Mouse (Mus musculus): ENCODE measurements at regions not wholly inside any gene's neighbourhood (a gene's known extent, or its start where the extent isn't known, plus 50 kb on each side); places are given as distances from the start of the nearest gene placed in this dataset.

DNA sequence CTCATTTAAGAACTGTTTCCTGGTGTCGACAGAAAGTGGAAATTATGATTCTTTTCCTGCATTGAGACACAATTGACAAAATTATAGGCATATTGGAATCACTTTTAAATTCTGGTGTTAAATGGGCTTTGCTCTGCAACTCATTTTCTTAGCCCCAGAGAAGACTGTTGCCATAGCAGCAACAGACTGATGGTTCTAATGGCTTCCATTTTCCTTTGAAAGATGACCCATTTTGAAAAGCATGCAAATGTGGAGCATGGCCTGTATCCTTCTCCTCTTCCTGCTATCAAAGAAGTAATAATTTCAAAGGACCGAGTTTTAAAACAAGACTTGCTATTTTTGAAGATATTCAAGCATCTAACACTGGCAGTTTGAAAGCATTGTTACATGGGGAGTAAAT, 494.9 kb upstream of the Intu start:
- DNase-seq (ENCODE audit: extremely low spot score, low spot score), result no peak

DNA sequence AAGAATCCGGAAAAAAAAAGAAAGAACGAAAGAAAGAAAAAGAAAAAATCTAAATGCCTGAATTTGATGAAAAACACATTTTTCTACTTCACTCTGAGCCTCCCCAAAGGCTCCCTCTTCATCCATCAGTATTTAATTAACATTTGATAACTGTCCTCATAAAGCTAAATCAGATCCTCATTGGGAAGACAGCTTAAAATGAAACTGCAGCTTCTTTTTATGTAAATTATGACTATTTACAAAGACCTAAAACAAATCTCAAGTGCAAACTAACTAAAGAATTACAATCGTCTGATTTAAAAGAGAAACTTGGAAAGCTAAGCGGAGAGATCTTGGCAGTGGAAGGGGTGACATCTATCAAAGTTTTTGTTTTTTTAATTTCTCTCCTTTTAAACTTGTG, 481.4 kb upstream of the Intu start:
- no peak for DNase-seq (ENCODE audit: extremely low spot score, low spot score)

DNA sequence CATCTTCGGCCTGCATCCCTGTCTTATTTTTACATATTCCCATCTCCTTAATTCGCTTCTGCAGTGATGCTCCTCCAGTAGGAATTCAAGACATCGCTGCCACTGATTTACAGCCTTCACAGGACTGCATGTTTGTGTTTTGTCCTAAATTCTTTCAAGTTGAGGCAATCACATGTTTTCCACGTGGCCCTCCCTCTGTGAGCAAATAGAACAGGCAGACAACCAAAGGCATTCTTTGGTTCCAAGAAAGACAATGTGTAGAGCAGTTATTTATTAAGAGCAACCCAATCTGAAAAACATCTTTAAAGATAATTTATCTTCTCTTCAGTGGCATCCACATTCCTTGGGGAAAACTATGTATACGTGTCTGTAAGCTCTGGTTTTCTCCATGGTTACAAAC, 472.8 kb upstream of the Intu start:
- DNase-seq (ENCODE audit: extremely low spot score, low spot score), result no peak

DNA sequence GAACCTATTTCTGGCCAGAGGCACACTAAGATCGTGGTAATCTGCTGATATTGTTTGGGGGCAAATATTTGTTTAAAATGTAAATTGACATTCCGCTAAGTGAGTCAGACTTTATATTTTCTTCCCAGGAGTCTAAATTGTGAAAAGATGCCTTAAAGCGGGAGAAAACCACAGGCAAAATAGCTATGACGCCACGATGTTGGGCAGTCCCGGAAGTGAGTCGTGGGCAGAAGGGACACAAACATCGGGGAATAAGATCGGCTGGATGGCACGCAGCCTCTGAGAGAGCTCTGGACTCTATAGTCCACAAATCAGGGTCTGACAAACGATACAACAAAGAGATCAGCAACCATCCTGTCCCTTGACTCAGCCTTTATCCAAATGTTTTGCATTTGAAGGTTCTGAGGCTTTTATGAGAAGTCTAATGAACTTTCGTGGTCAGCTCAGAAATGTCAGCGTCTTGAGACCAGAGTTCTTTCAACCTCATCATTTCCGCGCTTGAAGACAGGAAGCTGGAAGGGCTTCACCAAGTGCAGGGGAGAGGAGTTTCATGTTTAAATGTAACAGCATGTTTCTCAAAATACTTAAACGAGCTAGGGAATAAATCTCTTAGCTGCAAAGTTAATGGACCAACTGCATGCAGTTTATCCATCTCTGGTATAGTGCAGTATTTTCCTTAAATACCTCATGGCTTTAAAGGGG, 472.2 kb upstream of the Intu start:
- no peak for DNase-seq (ENCODE audit: extremely low spot score, low spot score)

DNA sequence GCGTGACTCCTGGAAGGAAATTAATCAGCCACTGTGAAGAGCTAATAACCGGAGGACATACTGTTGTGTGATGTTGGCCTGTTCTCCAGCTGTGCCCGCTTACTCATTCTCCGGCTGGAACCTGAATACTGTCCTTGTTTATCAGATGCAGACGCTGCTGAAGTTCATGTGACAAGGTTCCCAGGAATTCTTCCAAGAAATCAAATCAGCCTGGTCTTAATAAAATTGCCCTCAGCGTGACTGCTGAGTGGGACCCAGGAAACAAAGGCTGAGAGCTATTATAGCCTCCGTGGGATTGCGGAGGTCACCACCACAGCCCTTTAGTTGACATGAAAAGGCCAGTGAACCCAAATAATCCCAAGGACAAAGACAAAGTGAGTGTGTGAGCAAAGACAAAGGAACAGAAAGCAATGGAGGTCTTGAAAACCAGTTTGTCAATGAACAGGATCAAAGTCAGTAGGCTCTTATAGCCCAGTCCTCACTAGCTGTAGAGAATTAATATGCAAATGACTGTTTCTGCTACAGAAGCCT, 460.9 kb upstream of the Intu start:
- DNase-seq (ENCODE audit: extremely low spot score, low spot score), result no peak

DNA sequence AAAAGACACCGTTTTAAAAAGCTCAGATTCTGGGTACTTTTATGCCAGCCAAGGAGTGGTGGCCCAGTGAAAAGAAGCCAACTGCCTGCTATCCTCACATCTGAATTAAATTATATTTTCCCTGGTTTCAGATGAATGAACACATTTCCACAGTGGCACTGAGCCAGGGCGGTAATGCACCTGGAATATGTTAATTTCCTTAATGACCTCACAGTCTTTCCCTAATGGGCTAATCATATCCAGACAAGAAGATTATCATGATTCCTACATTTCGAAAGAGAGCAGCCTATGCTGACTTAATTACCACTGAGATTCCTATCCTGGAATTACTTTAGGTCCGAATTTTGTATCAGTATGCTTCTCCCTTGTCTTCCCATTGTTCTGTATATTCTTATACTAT, 454.3 kb upstream of the Intu start:
- DNase-seq (ENCODE audit: extremely low spot score, low spot score), result no peak

DNA sequence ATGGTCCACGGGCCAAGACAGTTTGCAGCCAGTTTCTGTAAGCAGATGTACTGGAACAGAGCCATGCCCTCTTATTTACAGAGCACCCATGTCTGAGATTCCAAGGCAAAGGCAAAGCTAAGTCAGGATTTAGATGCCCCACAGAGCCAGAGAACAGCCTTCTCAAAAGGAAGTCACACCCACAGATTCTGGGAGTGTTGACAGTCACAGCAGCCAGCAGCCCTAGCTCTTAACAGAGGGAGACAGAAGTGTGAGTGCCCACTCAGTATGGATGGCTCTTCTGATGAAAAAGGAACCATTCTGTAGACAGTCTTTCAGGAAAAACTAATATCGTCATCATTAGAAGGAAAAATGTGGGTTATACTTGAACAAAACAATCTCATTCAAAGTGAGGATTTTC, 446.0 kb upstream of the Intu start:
- no peak for DNase-seq (ENCODE audit: extremely low spot score, low spot score)

DNA sequence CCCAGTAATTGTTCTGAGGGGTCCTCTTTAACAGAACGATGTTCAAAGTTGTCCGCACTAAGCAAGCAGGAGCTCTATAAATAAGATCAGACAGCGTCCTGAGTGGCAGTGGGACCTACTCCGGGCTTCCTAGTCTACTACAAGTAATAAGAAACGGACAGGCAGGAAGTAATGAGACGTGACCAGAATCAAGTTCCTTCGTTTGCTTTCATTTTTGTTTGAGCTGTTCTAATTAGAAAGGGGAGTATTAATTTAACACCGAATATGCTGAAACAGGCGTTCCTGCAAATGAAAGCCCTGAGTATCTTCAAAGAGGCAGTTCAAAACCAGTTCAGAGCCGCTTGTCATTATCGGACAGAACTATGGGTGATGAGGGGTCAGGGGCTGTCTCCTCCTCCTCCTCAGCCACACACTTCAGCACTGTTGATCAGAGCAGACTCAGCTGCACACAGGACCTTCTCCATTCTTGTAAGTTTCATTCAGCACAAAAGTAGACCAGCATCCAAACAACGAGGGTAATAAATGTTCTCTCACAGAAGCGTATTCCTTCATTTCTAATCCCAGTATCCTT, 439.2 kb upstream of the Intu start:
- DNase-seq (ENCODE audit: extremely low spot score, low spot score), result no peak

DNA sequence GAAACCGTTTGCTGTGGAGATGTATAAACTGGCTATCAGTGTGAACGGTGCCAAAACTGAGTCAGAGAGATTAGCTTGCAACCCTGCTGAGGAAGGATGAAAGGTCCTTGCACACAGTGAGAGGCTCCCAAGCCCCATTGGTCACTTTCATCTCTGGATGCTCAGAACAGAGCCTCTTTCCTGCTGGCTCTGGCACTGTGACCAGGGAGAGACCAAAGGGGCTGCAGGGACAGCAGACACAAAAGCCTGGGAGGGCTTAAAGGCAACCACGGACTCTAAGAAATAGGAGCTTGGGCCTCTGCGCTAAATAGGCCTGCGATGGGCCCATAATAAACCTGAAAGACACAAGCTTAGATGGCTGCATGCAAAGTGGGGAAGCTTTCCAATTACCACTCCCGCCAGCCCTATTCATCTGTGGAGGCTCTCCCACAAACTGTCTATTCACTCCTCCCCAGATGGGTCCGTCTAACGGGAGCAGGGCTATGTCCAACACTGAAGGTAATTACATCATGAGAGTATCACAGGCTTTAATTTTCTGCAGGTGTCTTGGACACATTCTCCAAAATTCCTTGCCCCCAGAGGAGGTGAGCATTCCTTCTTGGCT, 438.2 kb upstream of the Intu start:
- DNase-seq (ENCODE audit: extremely low spot score, low spot score), result no peak

DNA sequence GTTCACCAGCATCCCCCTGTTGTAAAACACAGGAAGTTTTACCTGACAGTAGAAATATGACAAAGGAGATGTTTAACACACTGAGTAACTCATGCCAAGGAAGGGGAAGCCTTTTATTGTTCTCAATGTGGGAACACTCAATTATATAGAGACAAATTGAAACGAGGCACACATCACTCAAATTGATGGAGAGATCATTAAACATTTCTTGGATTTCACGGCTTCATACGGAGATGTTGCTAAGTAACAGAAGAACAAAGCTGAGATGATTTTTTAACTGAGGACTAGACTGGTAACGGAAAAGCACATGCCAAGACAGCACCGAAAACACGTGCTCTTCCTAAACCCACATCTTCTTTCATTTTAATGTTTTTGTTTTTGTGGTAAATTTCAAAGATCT, 437.0 kb upstream of the Intu start:
- no peak for DNase-seq (ENCODE audit: extremely low spot score, low spot score)

DNA sequence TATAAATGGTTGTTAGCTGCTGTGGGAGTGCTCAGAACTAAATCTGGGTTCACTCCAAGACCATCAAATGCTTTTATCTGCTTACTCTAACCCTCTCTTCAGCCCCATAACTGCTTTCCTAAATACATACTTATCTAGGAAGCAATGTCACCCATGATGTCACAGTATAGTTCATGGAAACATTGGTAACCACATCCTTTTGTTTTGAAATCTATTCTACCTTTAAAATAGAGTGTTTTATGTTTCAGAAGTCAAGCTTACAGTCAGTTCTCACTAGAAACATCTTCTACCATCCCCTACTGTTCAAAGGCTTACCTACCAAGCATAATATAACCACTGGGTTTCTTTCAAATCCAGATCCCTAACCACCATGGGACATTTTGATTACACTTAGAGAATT, 436.4 kb upstream of the Intu start:
- no peak for DNase-seq (ENCODE audit: extremely low spot score, low spot score)

DNA sequence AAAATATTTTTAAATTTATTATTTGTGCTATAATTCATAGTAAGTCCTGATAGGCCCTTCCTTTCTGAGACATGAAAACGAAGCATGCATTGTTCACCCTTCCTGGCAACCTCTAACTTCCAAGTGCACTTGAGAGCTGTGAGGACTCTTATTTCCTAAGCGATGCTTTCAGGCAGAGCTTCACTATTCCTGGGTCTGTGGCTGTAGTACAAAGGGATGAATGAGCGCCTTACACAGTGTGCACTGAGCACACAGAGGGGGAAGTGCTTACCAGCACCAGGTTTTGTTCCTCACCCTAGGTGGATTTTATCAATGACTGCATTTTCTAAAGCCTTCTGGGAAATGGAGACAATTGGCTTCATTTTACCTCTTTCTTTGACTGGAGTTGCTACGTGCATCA, 428.4 kb upstream of the Intu start:
- DNase-seq (ENCODE audit: extremely low spot score, low spot score), result no peak

DNA sequence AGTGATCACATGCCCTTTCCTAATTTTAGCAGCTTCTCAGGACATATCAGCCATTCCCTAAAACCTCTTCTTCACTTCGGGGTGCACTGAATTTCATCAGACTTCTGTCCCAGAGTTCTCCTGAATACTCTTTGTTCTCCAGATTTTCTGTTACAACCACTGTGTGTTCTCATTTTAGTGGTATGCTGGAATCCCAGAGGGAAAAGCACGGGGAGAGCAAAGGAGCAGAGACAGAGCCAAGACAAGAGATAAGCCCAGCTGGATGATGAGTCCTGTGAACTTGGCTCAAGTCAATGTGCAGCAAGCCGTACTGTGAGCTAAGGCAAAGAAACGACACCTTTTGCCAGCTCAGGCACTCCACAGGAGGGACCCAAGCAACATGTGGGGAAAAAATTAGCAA, 416.3 kb upstream of the Intu start:
- no peak for DNase-seq (ENCODE audit: extremely low spot score, low spot score)

DNA sequence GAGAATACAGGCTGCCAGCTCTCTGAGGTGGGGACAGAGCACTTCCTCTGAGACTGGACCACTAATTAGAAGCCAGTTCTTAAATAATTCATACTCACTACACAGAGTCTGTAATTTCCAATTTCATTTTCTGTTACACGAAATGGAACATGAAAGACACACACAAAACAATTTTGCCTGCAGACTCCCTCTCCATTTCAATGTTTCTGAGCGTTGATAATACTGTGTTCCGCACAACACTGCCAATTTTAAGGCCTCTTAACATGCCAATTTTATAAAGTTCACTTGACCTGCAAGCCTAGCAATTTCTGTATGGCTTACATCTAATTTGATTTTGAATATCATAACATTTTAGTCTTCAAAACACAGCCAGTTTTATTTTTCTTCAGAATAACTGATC, 412.5 kb upstream of the Intu start:
- DNase-seq (ENCODE audit: extremely low spot score, low spot score), result no peak

DNA sequence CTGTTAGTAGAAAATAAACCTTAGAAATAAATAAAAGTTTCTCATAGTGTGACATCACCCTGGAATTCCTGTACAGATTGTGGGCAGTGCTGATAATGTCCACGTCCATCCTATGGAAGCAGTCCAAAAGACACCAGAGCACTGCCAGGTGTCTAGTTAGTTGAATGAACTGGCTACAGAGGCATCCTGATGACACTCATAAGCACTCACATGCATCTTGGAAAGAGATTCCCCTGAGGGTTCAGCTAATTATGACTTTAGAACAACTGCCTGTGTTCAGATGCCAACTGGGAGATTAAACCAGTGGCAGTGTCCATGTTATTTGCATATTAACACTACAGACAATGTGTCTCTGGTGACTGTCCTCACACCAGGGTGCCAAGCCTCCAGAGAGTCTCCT, 411.6 kb upstream of the Intu start:
- DNase-seq (ENCODE audit: extremely low spot score, low spot score), result no peak

DNA sequence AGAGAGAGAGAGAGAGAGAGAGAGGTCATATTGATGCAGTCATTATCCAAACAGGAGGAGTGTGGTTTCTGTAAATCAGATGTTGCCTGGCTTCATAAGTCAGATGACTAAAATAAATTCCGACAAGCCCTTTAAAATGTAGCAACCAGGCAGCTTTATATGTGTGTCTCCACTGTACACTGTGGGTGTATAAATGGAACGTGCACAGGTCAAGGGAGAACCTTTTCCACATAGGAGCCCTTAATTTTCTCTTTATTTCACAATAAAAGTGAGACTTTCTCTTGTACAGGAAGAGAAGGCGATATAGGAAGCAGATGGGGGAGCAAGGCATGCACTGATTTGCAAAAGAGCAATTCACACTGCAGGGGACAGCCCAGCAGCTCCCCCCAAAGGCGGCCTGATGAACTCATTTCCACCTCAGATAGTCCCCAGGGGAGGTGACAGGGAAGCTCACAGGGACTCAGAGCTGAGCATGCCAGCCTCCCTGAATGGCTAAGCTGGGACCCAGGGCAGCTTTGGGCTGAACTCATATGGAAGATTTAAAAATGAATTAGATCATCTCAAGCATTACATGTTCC, 410.7 kb upstream of the Intu start:
- DNase-seq (ENCODE audit: extremely low spot score, low spot score), result peak; percentile 48

DNA sequence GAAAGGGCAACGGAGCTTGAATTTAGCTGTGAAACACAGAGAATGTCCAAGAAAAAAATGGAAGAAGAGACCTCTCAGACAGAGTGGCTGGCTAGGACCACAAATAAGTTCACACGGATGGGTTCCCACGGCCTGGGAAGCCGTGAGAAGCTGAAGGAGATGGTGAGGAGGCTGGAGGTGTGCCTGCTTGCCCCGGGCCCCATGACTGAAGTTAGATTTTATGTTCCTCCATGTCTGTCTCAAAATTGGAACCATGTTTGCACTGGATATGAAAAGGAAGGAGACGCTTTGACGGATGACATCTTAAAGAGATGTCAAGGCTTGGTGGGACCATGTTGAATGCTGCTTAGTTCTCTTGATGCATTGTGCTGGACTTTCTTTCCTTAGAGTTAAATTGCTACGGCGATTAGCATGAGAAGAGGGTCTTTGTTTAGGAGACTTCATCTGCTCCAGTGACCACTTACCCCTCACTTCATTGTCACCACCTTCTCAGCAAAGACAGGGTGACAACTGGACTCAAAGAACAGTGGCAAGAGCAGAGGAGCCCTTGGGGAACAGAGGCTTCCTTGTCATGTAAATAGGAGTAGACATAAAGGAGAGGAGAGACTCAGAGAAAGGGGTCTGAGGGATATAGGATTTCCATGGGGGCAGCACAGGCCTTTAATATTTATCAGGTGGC, 407.4 kb upstream of the Intu start:
- peak; percentile 22 for DNase-seq (ENCODE audit: extremely low spot score, low spot score)

DNA sequence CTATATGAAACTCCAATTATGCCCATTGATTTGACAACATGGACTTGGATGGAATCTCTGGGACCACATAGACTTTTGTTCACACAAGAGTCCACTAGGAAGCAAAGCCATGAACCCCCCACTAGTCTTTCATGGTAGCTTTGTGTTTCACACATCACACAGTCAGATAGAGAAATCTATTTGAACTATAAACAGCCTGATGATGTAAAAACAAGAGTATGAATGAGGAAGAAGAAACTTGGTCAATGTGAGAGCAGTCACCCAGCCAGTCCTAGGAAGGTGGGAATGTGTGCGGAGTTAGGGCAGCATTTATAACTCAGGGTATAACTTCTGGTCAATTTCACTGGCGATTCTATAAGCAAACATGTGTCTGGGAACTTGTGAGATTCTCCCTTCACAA, 404.2 kb upstream of the Intu start:
- DNase-seq (ENCODE audit: extremely low spot score, low spot score), result no peak

DNA sequence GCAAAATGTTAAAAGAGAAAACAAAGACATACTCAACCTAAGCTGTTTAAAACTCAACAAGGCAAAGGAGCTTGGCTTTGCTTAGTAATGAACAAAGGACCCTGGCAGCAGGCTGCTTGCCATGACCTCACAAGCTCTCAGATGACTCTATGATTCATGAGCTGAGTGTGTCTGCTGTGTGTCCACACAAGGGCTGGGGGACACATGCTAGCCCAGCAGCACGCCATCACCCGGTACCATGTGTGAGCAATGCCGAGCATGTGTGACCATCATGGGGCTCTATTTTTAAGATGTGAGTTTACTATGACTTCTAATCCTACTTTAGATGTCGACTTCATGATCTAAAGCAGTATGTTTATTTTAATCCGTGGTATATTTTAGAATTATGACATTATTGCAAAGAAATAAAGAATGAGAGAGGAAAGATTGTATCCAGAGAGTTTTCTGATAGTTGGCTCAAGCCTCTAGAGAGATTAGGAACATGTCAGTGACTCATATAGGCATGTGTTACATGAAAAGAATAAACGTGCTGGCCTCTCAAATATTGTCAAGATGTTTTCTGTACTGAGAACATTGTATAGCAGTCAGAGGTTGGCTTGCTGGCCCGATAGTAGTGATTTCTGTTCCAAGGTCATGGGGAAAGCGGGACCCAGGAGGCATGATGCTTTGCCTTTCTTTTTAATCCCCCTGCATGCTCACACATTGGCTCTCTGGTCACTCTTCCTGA, 400.1 kb upstream of the Intu start:
- no peak for DNase-seq (ENCODE audit: extremely low spot score, low spot score)

DNA sequence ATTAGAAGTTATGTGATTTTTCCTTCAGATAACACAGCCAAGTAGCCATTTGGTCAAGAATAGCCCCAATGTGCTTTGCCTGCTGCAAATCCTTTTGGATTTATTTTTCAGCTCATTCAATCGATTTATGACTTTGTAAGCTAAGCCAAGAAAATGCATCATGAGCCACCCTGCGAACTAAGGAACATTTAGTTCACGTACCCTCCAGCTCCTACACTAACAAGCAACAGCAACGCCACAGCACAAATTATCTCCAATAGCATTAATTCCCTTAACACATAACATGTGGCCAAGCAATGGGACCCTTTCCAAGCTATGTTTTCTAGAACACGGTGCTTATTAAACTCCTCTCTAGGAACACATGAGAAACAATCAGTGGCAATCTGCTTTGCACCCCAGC, 392.4 kb upstream of the Intu start:
- DNase-seq (ENCODE audit: extremely low spot score, low spot score), result no peak

DNA sequence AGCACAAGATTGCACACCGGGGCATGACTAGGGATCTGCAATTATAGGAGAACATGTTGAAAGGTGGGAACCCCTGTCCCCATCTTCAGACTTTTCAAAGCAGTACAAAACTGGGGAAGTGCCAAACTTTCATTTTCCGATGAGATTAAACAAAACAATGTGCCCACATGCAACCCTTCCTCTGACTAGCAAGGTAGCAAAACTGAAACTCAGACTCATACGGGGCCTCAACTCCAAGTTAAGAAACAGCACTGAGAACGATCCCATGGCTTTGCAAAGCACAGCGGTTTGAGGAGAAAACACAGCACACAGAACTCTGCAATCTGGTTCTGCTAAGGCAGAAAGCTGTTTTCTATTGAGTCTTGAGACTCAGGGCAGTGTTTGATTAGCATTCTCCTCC, 388.9 kb upstream of the Intu start:
- no peak for DNase-seq (ENCODE audit: extremely low spot score, low spot score)

All from neural tube, embryonic 10.5 days (tissue).